Mouse (Mus musculus): Measurements from ENCODE around the gene Tbxa2r. TPM values are rescaled to one million over a fixed set of nuclear protein-coding genes. Genes with fewer than 3 reads are reported as not detected.

Gene Tbxa2r
- 1 to 10 TPM; 7.7 to 8.5 TPM for total RNA-seq (2021)

GRCm38 (mm10) chr10:81328386-81328785 lies at the start of gene Tbxa2r:
Gene Tbxa2r (plus strand): TSS chr10:81328731.
- intact Hi-C loops (cut with DNase I), result no loop called here
- peak; percentile 83 to 85 for DNase-seq

DNA sequence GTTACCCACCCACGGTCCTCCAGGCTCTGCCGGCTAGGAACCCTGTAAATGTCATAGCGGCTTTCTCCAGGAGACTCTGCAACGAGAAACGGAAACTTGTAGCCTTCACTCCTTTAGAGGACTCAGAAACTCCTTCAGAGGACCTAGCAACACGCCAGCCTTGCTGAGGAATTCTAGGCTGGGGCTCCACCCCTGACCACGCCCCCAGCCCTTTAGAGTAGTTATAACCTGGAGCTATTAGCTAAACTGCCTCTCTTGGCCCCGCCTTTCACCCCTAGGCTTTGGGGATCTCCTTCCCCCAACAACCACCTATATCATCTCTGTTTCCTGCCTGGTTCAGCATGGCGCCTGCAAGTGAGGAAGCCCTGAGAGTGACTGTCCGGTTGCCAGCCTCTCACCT lies 49.0 kb upstream of the Tbxa2r start:
- intact Hi-C loops (cut with DNase I), result no loop called here
- DNase-seq, result no peak

DNA sequence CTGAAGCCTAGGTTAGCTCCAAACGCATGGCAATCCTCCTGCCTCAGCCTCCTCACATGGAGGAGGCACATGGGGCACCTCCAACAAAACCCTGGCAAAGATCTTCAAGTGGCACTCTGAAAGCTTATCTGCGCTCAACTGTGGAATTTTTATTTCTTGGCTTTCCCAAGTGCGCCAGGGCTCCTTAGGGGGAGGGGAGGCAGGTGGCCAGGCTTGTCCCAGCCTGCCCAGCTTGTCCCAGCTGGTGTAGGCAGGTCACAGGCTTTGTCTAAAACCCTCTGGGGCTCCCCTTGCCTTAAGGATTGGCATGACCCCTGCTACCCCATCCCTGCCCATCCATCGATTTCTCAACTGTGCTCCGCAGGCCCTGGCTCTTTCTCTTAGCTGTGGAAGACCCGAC lies 44.3 kb upstream of the Tbxa2r start:
- intact Hi-C loops (cut with DNase I), result no loop called here
- no peak for DNase-seq

DNA sequence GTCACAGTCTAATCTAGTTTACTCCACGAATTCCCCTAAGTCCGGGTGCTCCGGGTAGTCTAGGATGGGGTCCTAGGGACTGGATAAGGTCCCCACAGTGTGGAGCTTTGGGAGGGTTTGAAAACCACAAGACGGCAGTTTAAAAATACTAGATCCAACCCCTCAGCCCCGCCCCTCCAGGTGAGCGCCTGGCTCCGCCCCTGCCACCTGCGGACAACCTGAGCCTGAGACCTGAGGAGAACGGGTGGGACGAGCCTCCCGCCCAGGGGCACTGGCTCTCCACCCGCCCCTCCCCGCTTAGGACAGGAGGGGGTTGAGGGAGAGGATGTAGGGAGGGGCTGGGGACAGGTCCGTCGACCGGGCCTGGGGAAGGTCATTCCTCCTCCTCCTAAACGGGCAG lies 43.8 kb upstream of the Tbxa2r start:
- DNase-seq, result no peak
- intact Hi-C loops (cut with DNase I), result no loop called here

DNA sequence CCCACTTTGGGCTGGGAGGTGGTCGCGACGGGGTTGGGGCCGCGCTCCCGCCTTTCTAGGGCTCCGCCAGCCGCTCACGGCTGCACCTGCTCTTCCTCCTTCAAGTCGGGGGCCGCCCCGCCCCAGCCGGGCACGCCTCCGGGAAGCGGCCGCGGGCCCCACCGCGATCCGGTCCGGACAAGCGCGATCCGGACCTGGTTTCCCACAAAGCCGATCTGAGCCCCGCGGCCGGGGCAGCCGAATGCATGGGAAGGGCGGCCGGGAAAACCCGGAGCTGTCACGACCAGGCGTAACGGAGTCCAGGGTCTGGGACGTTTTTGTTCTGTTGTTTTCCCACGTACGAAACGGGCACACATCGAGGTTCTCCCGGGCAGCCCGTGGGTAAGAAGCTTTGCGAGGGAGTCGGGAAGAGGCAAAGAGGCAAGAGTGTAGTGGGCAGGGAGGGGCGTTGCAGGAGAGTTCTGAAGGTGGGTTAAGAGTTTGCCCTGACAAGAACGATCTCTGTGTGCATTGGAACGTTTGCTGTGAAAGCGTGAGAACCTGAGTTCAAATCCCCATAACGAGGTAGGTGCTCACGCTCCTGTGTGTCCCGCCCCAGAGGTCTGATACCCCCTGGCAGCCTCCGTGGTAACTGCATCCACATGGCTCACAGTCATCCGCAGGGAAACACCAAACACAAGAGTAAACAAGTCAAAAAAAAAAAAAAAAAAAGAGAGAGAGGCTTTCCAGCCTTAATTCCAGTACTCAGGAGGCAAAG lies 42.7 kb upstream of the Tbxa2r start:
- peak; percentile 94 to 95 for DNase-seq
- intact Hi-C loops (cut with DNase I), result no loop called here

GRCm38 (mm10) chr10:81286586-81286985 lies 41.9 kb upstream of the Tbxa2r start:
- DNase-seq, result no peak
- intact Hi-C loops (cut with DNase I), result no loop called here

DNA sequence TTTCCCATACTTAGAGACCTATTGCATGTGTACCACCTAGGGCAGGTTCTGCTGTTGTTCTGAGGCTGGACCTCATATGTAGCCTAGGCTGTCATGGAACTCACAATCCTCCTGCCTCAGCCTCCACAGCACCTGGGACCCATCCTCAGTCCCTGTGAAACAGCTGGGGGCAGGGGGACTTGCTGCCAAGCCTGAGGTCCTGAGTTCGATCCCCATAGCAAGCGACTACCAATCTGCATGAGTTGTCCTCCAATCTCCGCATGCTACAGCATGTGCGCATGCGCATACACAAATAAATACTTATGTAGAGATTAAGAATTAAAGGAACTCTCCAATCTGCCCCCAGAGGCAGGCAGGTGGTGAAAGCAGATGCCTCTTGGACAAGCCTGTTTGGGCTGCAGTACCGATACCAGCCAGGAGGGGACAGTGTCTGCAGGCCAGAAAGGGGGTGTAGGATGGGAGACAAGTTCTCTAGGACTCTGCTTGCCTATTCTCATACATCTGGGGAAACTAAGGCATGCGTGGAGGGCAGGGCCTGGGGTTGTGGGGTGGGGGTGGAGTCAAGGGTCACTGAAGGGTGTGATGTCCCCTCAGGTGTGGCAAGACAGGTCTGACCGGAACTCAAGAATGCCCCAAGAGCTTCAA lies 40.9 kb upstream of the Tbxa2r start:
- intact Hi-C loops (cut with DNase I), result loop anchor here (2.0 kb wide), 3 partner anchors 29 to 163 kb away; no protein-coding TSS in a partner anchor
- peak; percentile 56 to 80 for DNase-seq

- intact Hi-C loops (cut with DNase I), result loop anchor here (2.0 kb wide), 3 partner anchors 28 to 162 kb away; no protein-coding TSS in a partner anchor
- DNase-seq, result peak in 1 of 2 experiments; percentile 63
Measured at GRCm38 (mm10) chr10:81288601-81289000, 39.9 kb upstream of the Tbxa2r start.

GRCm38 (mm10) chr10:81289278-81289677 lies 39.3 kb upstream of the Tbxa2r start:
- intact Hi-C loops (cut with DNase I), result loop anchor here (1.0 to 2.0 kb wide), 4 partner anchors 16 to 162 kb away; no protein-coding TSS in a partner anchor
- DNase-seq, result peak; percentile 74 to 80

DNA sequence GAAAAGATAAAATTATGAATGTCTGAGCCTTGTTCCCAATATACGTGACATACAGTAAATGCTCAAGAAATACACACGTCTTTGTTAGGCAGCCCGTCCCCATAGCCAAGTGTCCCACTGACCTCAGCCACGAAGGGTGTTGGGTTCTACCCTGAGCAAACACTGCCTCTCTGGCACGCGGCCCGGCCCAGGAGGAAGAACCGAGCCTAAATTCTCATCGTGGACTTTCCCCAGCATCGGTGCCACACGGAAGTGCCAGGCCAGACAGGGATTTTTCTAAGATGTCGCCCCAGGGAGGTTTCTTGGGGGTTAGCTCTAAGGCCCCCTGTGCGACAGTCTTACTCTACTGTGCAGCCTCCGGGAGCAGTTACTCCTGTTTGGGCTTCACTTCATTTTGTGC lies 38.7 kb upstream of the Tbxa2r start:
- no peak for DNase-seq
- intact Hi-C loops (cut with DNase I), result loop anchor here (1.0 to 2.0 kb wide), 4 partner anchors 15 to 161 kb away; no protein-coding TSS in a partner anchor

- intact Hi-C loops (cut with DNase I), result no loop called here
Measured at GRCm38 (mm10) chr10:81290698-81291460, 37.7 kb upstream of the Tbxa2r start.

DNA sequence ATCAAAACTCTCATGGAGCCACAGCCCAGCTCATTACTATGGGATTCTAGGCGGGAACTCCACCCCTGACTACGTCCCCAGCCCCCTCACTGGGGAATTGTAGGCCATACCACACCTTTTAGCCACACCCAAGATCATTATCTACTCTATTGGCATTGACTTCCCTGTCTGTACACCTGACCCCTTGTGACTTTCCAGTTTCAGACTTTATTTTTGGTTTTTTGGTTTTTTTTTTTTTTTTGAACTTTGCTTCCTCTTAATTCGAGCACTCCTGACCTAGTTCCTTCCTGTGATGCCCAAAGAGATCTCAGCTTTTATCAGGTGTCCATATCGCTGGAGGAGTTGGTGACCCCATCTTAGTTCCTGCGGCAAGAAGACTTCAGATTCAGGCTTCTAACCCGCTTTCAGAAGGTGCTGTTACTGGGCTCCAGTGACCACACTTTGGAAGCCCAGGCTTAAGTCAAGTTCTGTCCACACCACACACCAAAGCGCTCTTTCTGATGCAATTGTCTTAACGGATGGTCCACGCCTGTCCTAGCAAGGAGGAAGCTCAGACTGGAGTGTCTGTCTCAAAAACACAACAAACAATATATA lies 36.9 kb upstream of the Tbxa2r start, which contains the start of gene Tjp3:
Gene Tjp3 (minus strand): TSS at position 71 of the 594 bp plus-strand sequence.
- DNase-seq, result no peak

More at GRCm38 (mm10) chr10:81290698-81291460, 37.7 kb upstream of the Tbxa2r start:
- DNase-seq, result no peak

GRCm38 (mm10) chr10:81292554-81293333 lies 35.8 kb upstream of the Tbxa2r start, which contains the start of gene Pip5k1c:
Gene Pip5k1c (plus strand): TSS chr10:81292963.
- peak; percentile 99 for DNase-seq
- intact Hi-C loops (cut with DNase I), result no loop called here

More for the DNA sequence above, 36.9 kb upstream of the Tbxa2r start, which contains the start of gene Tjp3:
- intact Hi-C loops (cut with DNase I), result no loop called here

DNA sequence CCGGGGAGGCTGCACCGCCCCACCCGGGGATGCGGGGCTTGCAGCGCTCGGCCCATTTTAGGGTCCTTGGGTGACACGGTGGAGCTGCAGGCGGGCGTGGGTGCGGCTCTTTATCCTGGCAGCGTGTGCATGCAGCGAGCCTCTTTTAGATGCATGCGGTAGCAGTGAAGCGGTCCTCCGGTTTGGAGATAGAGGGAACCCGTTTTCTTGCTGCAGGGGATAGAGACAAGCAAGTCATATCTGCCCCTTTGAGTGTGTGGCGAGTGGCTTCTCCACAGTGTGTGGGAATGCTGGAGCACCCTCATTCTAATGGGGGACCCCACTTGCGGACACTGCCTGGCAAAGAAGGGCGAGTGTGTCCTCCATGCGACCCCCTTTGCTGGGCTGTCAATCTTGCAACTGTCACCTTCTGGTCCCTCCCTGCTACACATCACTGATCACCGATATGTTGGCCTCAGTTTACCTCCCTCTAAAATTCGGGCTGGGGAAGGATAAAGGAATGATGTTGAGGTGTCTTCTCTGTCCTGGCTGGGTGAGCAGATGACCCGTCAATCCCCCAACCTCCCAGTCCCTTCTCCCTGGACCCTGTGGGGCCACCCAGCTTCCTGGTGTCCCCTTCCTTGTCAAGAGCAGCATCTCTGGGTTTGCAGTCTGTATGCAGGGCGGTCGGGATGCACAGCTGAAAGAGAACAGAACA lies 35.0 kb upstream of the Tbxa2r start:
- intact Hi-C loops (cut with DNase I), result no loop called here
- no peak for DNase-seq

DNA sequence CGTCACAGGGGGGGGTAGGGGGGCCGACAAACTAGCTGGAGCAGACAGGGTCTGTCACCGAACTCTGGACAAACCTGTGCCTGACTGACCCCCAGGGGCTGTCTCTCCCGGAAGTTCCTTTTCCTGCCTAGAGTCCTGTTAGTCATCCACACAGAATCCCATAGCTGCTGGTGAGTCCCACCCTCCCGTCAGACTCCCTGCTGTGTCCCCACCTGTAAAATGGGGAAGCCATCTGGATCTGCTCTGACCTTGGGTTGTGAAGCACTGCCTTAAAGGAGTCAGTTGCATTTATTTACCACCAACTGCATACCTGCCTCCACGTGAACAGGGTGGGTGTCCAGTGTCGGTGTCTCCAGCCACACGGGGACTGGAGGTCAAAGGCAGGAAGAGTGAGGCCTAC lies 34.1 kb upstream of the Tbxa2r start:
- intact Hi-C loops (cut with DNase I), result no loop called here
- DNase-seq, result no peak

- DNase-seq, result no peak
- intact Hi-C loops (cut with DNase I), result no loop called here
Measured at GRCm38 (mm10) chr10:81295185-81295584, 33.3 kb upstream of the Tbxa2r start.

- no peak for DNase-seq
- intact Hi-C loops (cut with DNase I), result no loop called here
Measured at GRCm38 (mm10) chr10:81297246-81297645, 31.3 kb upstream of the Tbxa2r start.

- intact Hi-C loops (cut with DNase I), result no loop called here
- peak; percentile 68 to 72 for DNase-seq
Measured at GRCm38 (mm10) chr10:81297845-81298244, 30.7 kb upstream of the Tbxa2r start.

All from heart, postnatal 10 days (tissue).